Mouse (Mus musculus) testis, adult 2 months (tissue): ENCODE results near the gene Kmt5a. TPM values are rescaled to one million over a fixed set of nuclear protein-coding genes. Genes with fewer than 3 reads are reported as not detected.

Experiments
- H3K27ac ChIP-seq: fragments of 200-500 bp; 2 replicates; pipeline ENCODE4 v1.5.1; 2012; ENCODE audit warnings: low read depth, low read length; ENCODE audit not compliant: control insufficient read depth, insufficient read depth
- H3K27me3 ChIP-seq: fragments of 200-500 bp; 2 replicates; pipeline ENCODE4 v1.6.1; 2012; ENCODE audit warnings: mild to moderate bottlenecking, low read length, moderate library complexity; ENCODE audit not compliant: control insufficient read depth, insufficient read depth
- H3K36me3 ChIP-seq: fragments of 200-500 bp; 2 replicates; pipeline ENCODE4 v1.6.1; 2012; ENCODE audit warnings: mild to moderate bottlenecking, low read length; ENCODE audit not compliant: control insufficient read depth, insufficient read depth
- H3K4me1 ChIP-seq: fragments of 200-500 bp; 2 replicates; pipeline ENCODE4 v1.6.1; 2012; ENCODE audit warnings: low read length; ENCODE audit not compliant: control insufficient read depth, insufficient read depth
- H3K4me3 ChIP-seq: fragments of 200-500 bp; 2 replicates; pipeline ENCODE4 v1.5.1; 2012; ENCODE audit warnings: low read depth, mild to moderate bottlenecking, low read length, moderate library complexity, mixed read lengths; ENCODE audit not compliant: control insufficient read depth
- CTCF ChIP-seq: fragments of 200-500 bp; IDR thresholded peaks from 2 replicates; pipeline ENCODE4 v1.5.1; 2012; ENCODE audit warnings: low read depth, mild to moderate bottlenecking, inconsistent platforms, low read length, moderate library complexity; ENCODE audit not compliant: control insufficient read depth, insufficient read depth, insufficient replicate concordance
- POLR2A ChIP-seq: fragments of 200-500 bp; IDR thresholded peaks from 2 replicates; pipeline ENCODE4 v1.6.1; 2012; ENCODE audit warnings: low read depth, mild to moderate bottlenecking, inconsistent platforms, low read length, moderate library complexity; ENCODE audit not compliant: control insufficient read depth
- polyA plus RNA-seq: library from polyadenylated mRNA; depleted of rRNA; stranded (reverse); fragments of >200 nt; gene quantifications from 2 replicates; pipeline ENCODE4 v1.2.3, GENCODE M21; 2012; rRNA removed

The Kmt5a gene
- polyA plus RNA-seq = 23.4 and 24.9 TPM in 2 replicates

DNA sequence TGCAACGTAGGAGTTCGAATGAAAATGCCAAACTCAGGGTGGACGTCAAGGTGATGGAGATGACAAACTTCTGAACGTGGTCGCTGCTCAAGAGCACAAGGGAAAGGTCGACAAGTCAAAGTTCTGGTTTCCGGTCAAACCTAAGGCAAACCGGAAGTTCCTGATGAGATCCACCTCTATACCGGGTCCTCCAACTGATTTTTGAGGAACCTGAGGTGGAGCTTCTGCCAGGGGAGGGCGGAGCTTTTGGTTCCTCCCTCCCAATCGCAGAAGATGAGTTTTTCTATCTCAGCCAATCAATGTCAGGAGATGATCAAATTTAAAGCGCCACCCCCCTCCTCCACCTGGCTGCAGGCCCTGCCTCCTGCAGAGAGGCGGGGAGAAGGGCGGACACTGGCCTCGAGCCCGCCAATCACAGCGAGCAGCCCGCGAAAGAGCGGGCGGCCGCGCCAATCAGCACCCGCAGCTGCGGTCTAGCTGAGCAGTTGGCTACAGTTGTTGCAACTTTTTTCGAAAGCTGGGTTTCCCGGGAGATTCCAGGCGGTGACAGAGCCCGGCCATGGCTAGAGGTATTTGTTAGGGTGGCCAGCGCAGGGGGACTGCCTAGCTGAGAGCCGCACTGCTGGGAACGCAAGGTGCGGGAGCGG is at the start of gene Kmt5a:
TSS of gene Kmt5a (plus strand) at position 484 of the 647 bp plus-strand sequence.
- Histone ChIP-seq H3K27me3 (no peaks in the 10 kb centered on the region), H3K4me3 (peak within 1 kb of the TSS; percentile 82), H3K36me3 (no peaks in the 10 kb centered on the region), H3K27ac (peak within 1 kb of the TSS; percentile 78), H3K4me1 (peaks cover 10% of the 10 kb centered on the region)
- TF ChIP-seq CTCF (no peak), POLR2A (peak; percentile 32; the same call in 1 of the 2 replicates)

DNA sequence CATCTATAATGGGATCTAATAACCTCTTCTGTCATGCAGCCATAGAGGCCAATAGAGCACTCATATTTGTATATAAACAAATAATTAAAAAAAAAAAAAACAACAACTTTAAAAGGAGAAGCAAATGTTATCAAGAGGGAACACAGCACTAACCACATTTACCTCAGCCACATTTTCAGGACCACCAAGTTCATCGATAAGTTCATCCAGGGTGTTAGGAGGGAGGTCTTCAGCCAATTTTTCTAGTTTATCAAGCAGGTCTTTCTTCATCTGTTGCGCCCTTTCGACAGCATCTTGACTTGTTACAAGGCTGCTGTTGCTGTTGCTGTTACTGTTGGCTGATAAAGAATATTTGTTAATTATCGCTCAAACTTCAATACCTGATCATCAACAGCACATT is 47.3 kb upstream of the Kmt5a start:
- Histone ChIP-seq H3K27ac (no peak overlapping the region), H3K27me3 (no peaks in the 10 kb centered on the region), H3K4me1 (no peaks in the 10 kb centered on the region), H3K36me3 (peaks cover 1% of the 10 kb centered on the region), H3K4me3 (no peak overlapping the region)
- no peak for TF ChIP-seq POLR2A
- no peak for TF ChIP-seq CTCF

DNA sequence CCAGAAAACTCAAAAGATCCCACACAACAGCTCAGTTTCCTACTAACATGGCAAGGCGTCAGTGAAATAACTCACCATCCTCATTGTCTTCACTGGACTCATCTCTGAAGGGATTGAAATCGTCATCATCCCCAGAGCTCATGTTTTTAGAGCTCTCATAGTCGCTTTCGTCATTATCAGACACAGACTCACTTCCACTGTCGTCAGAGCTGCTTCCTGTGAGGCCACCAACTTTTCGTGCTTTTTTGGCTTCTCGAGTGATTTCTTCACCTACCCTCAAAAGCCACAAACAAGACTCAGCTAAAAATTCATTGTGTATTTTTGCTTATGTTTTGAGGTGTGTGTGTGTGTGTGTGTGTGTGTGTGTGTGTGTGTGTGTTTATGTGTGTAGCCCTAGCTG is 46.0 kb upstream of the Kmt5a start:
- TF ChIP-seq POLR2A (no peak), CTCF (no peak)
- H3K27me3 ChIP-seq = no peaks in the 10 kb centered on the region
- peaks cover 1% of the 10 kb centered on the region for H3K36me3 ChIP-seq
- no peak overlapping the region for H3K4me3 ChIP-seq
- no peaks in the 10 kb centered on the region for H3K4me1 ChIP-seq
- no peak overlapping the region for H3K27ac ChIP-seq

DNA sequence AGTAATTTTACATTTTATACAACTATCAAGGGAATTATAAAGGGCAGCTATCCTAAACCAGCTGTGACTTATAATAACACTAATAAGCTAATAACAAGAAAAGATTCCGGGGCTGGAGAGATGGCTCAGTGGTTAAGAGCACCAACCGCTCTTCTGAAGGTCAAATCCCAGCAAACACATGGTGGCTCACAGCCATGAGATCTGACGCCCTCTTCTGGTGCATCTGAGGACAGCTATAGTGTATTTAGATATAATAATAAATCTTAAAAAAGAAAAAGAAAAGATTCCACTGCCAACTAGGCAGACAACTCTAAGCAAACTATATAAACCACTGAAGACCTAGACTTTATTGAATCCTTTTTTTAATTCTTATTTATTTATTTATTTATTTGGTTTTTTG is 28.9 kb upstream of the Kmt5a start:
- peaks cover 3% of the 10 kb centered on the region; the same call in 1 of the 2 replicates for H3K36me3 ChIP-seq
- H3K27me3 ChIP-seq = no peaks in the 10 kb centered on the region
- H3K27ac ChIP-seq = no peak overlapping the region
- H3K4me1 ChIP-seq = no peaks in the 10 kb centered on the region
- no peak overlapping the region for H3K4me3 ChIP-seq
- no peak for TF ChIP-seq POLR2A
- no peak for TF ChIP-seq CTCF

DNA sequence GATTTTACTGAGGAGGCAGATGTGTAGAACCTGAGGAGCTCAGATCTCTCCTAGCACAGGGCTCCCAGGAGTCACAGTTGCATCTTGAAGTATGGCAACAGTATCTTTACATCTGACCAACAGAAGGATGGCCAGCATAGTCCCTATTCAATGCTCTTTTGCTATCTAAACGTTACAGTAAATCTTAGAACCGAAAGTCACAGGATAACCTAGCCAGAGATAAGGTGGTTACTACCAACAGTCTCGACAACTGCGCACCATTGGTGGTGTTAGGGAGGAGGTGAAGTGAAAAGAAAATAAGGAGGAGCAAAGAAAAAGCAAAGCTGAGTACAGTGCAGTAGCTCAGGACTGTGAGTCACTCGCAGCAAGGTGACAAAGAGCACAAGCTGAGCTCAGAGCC is 27.6 kb upstream of the Kmt5a start:
- no peak overlapping the region for H3K27ac ChIP-seq
- H3K4me3 ChIP-seq = no peak overlapping the region
- TF ChIP-seq POLR2A (no peak), CTCF (no peak)
- no peaks in the 10 kb centered on the region for H3K4me1 ChIP-seq
- no peaks in the 10 kb centered on the region for H3K27me3 ChIP-seq
- H3K36me3 ChIP-seq = peaks cover 3% of the 10 kb centered on the region; the same call in 1 of the 2 replicates

DNA sequence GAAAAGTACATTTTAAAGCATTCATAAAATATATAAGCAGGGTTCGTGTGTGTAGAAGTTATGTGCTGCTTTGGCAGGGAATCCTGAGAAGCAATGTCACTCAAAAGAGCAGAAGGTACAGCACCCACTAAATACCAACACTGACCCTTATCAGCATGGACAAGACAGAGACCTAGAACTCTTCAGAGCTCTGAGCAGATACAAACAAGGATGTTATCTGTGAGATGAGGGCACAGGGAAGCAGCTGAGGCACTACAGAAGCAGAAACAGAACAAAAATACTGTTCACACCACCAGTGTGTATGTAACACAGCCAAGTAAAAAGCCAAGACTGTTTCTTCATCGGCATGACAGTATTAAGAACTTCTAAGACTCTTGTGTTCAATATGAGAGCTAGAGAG is 20.8 kb upstream of the Kmt5a start:
- TF ChIP-seq CTCF (no peak), POLR2A (no peak)
- H3K4me3 ChIP-seq = no peak overlapping the region
- no peaks in the 10 kb centered on the region; the same call in 1 of the 2 replicates for H3K36me3 ChIP-seq
- H3K27me3 ChIP-seq = no peaks in the 10 kb centered on the region
- no peaks in the 10 kb centered on the region; the same call in 1 of the 2 replicates for H3K4me1 ChIP-seq
- H3K27ac ChIP-seq = no peak overlapping the region

DNA sequence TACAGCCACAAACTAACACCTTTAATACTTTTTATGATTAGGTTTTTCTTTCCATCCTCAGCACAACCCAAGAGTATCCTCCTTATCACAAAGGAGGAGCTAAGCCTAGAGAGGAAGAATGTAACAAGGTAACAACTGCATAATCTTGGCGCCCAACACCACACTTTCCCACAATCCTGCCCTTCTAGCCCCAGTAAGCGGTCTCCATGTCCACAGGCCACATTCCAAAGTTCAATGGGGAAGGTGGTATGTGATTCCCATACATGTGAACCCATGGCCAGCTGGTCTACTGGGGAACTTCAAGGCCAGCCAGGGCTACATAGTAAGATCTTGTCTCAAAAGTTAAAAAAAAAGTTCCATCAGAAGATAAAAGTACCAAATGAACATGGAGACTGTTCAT is 17.9 kb upstream of the Kmt5a start:
- no peaks in the 10 kb centered on the region for H3K36me3 ChIP-seq
- no peak overlapping the region for H3K4me3 ChIP-seq
- no peak overlapping the region for H3K27ac ChIP-seq
- peaks cover 2% of the 10 kb centered on the region; the same call in 1 of the 2 replicates for H3K4me1 ChIP-seq
- no peak for TF ChIP-seq POLR2A
- TF ChIP-seq CTCF = no peak
- H3K27me3 ChIP-seq = no peaks in the 10 kb centered on the region
